Mouse (Mus musculus) myocyte (in vitro differentiated cells): ENCODE results near the gene Adipoq. TPM values are rescaled to one million over a fixed set of nuclear protein-coding genes. Genes with fewer than 3 reads are reported as not detected.

Source experiments
- H3K27me3 ChIP-seq: one replicate; pipeline ENCODE4 v1.6.1; 2011; ENCODE audit not compliant: control insufficient read depth, insufficient read depth, insufficient read length
- H3K36me3 ChIP-seq: one replicate; pipeline ENCODE4 v1.6.1; 2011; ENCODE audit not compliant: control insufficient read depth, insufficient read depth
- H3K4me2 ChIP-seq: one replicate; pipeline ENCODE4 v1.6.1; 2011; ENCODE audit warnings: low read depth, control low read depth
- H3K4me3 ChIP-seq: one replicate; pipeline ENCODE4 v1.5.1; 2011; ENCODE audit warnings: mild to moderate bottlenecking, control low read depth, moderate library complexity
- H3K79me2 ChIP-seq: one replicate; pipeline ENCODE4 v1.6.1; 2011; ENCODE audit not compliant: control insufficient read depth, insufficient read depth
- H3ac ChIP-seq: one replicate; pipeline ENCODE4 v1.6.1; 2011; ENCODE audit not compliant: control insufficient read depth, insufficient read length
- CEBPB ChIP-seq: IDR thresholded peaks from 2 replicates; pipeline ENCODE4 v1.6.1; 2011; ENCODE audit warnings: mild to moderate bottlenecking, moderate library complexity; ENCODE audit not compliant: poor library complexity, insufficient read depth, severe bottlenecking
- E2F4 ChIP-seq: IDR thresholded peaks from one replicate; pipeline ENCODE4 v1.6.1; 2011; ENCODE audit warnings: mild to moderate bottlenecking, control low read depth, moderate library complexity; ENCODE audit not compliant: insufficient read depth
- MAX ChIP-seq: IDR thresholded peaks from one replicate; pipeline ENCODE4 v1.6.1; 2011; ENCODE audit warnings: low read depth, mild to moderate bottlenecking, control low read depth
- MYOD1 ChIP-seq, 3 experiments: IDR thresholded peaks; one replicate each; pipeline ENCODE4 v1.6.1; 2011; ENCODE audit warnings: control low read depth in 2 of 3, low read depth in 2 of 3, mild to moderate bottlenecking in 2 of 3, moderate library complexity in 1 of 3; ENCODE audit not compliant: insufficient read length in 2 of 3, control insufficient read depth in 1 of 3
- MYOG ChIP-seq, 3 experiments: IDR thresholded peaks; one replicate each; pipeline ENCODE4 v1.6.1; 2011; ENCODE audit warnings: control low read depth in 2 of 3, low read depth in 2 of 3, mild to moderate bottlenecking in 2 of 3; ENCODE audit not compliant: insufficient read length in 2 of 3, control insufficient read depth in 1 of 3, insufficient read depth in 1 of 3
- POLR2A ChIP-seq: IDR thresholded peaks from one replicate; pipeline ENCODE4 v1.6.1; 2011; ENCODE audit warnings: low read depth, mild to moderate bottlenecking, control low read depth, moderate library complexity; ENCODE audit not compliant: insufficient read length
- POLR2AphosphoS2 ChIP-seq: IDR thresholded peaks from one replicate; pipeline ENCODE4 v1.6.1; 2011; ENCODE audit warnings: low read depth, control low read depth; ENCODE audit not compliant: insufficient read length
- REST ChIP-seq: IDR thresholded peaks from one replicate; pipeline ENCODE4 v1.6.1; 2011; ENCODE audit warnings: mild to moderate bottlenecking, control low read depth, moderate library complexity; ENCODE audit not compliant: insufficient read depth, insufficient read length
- SRF ChIP-seq: IDR thresholded peaks from one replicate; pipeline ENCODE4 v1.6.1; 2011; ENCODE audit warnings: low read depth; ENCODE audit not compliant: control insufficient read depth, insufficient read length
- TCF12 ChIP-seq: IDR thresholded peaks from one replicate; pipeline ENCODE4 v1.6.1; 2011; ENCODE audit warnings: mild to moderate bottlenecking, control low read depth; ENCODE audit not compliant: poor library complexity, insufficient read depth, severe bottlenecking
- TCF3 ChIP-seq: IDR thresholded peaks from one replicate; pipeline ENCODE4 v1.6.1; 2011; ENCODE audit warnings: low read depth, control low read depth; ENCODE audit not compliant: insufficient read length
- USF1 ChIP-seq: IDR thresholded peaks from one replicate; pipeline ENCODE4 v1.6.1; 2011; ENCODE audit warnings: low read depth, mild to moderate bottlenecking, control low read depth, moderate library complexity
- polyA plus RNA-seq: library from polyadenylated mRNA; unstranded; fragments of >200 nt; fragmentation: generic; extraction: Trizol; gene quantifications from one replicate; pipeline ENCODE4 v1.2.1, GENCODE M21; 2012; ENCODE audit warnings: missing spikeins

Adipoq gene
- polyA plus RNA-seq, 1 experiment, result not detected

GRCm38 (mm10) chr16:23166646-23167045 lies 20.3 kb downstream of the Adipoq start:
- H3K4me2 ChIP-seq, result no peak overlapping the region
- no peak overlapping the region for H3K4me3 ChIP-seq
- no peaks in the 10 kb centered on the region for H3K36me3 ChIP-seq
- no peak overlapping the region for H3ac ChIP-seq
- TF ChIP-seq REST (no peak), POLR2AphosphoS2 (no peak), USF1 (no peak), TCF12 (no peak), MAX (no peak), TCF3 (no peak), MYOD1 (IDR thresholded peaks at IDR 0.05; ENCODE audit: control insufficient read depth in 1 of 3, insufficient read length in 2 of 3, low read depth in 2 of 3) (no peak)
- H3K79me2 ChIP-seq, result no peaks in the 10 kb centered on the region
- no peaks in the 10 kb centered on the region for H3K27me3 ChIP-seq

GRCm38 (mm10) chr16:23167079-23167478 lies 20.7 kb downstream of the Adipoq start:
- Histone ChIP-seq H3K36me3 (no peaks in the 10 kb centered on the region), H3K79me2 (no peaks in the 10 kb centered on the region), H3ac (no peak overlapping the region), H3K27me3 (no peaks in the 10 kb centered on the region), H3K4me2 (no peak overlapping the region), H3K4me3 (no peak overlapping the region)
- no peak for TF ChIP-seq MYOD1 (IDR thresholded peaks at IDR 0.05; ENCODE audit: control insufficient read depth in 1 of 3, insufficient read length in 2 of 3, low read depth in 2 of 3)
- no peak for TF ChIP-seq USF1
- TF ChIP-seq MYOG (IDR thresholded peaks at IDR 0.05; ENCODE audit: control insufficient read depth in 1 of 3, insufficient read depth in 1 of 3, insufficient read length in 2 of 3, low read depth in 2 of 3), result no peak
- no peak for TF ChIP-seq CEBPB
- TF ChIP-seq SRF, result no peak
- no peak for TF ChIP-seq TCF12
- no peak for TF ChIP-seq POLR2A
- TF ChIP-seq REST, result no peak

- H3ac ChIP-seq, result no peak overlapping the region
Observed at GRCm38 (mm10) chr16:23170813-23171212, 24.5 kb downstream of the Adipoq start.

GRCm38 (mm10) chr16:23173904-23174303 lies 27.6 kb downstream of the Adipoq start:
- TF ChIP-seq MYOD1 (IDR thresholded peaks at IDR 0.05; ENCODE audit: control insufficient read depth in 1 of 3, insufficient read length in 2 of 3, low read depth in 2 of 3) (no peak), CEBPB (no peak), E2F4 (no peak), TCF3 (no peak), MYOG (IDR thresholded peaks at IDR 0.05; ENCODE audit: control insufficient read depth in 1 of 3, insufficient read depth in 1 of 3, insufficient read length in 2 of 3, low read depth in 2 of 3) (no peak), TCF12 (no peak), POLR2AphosphoS2 (no peak), USF1 (no peak), POLR2A (no peak), REST (no peak), SRF (no peak), MAX (no peak)
- Histone ChIP-seq H3ac (no peak overlapping the region), H3K79me2 (no peaks in the 10 kb centered on the region), H3K4me2 (no peak overlapping the region), H3K27me3 (peaks cover 3% of the 10 kb centered on the region), H3K36me3 (no peaks in the 10 kb centered on the region), H3K4me3 (no peak overlapping the region)

More at GRCm38 (mm10) chr16:23170813-23171212, 24.5 kb downstream of the Adipoq start:
- no peak overlapping the region for H3K4me3 ChIP-seq
- no peaks in the 10 kb centered on the region for H3K27me3 ChIP-seq
- H3K36me3 ChIP-seq, result no peaks in the 10 kb centered on the region
- no peaks in the 10 kb centered on the region for H3K79me2 ChIP-seq
- H3K4me2 ChIP-seq, result no peak overlapping the region
- TF ChIP-seq SRF, result no peak
- TF ChIP-seq POLR2AphosphoS2, result no peak
- TF ChIP-seq CEBPB, result no peak
- no peak for TF ChIP-seq MAX
- no peak for TF ChIP-seq TCF12
- TF ChIP-seq POLR2A, result no peak
- no peak for TF ChIP-seq TCF3
- TF ChIP-seq MYOG (IDR thresholded peaks at IDR 0.05; ENCODE audit: control insufficient read depth in 1 of 3, insufficient read depth in 1 of 3, insufficient read length in 2 of 3, low read depth in 2 of 3), result no peak
- TF ChIP-seq MYOD1 (IDR thresholded peaks at IDR 0.05; ENCODE audit: control insufficient read depth in 1 of 3, insufficient read length in 2 of 3, low read depth in 2 of 3), result no peak

GRCm38 (mm10) chr16:23174855-23175254 lies 28.5 kb downstream of the Adipoq start:
- TF ChIP-seq SRF, result no peak
- TF ChIP-seq TCF12, result no peak
- no peak for TF ChIP-seq POLR2AphosphoS2
- no peak for TF ChIP-seq REST
- TF ChIP-seq TCF3, result no peak
- TF ChIP-seq USF1, result no peak
- TF ChIP-seq MYOG (IDR thresholded peaks at IDR 0.05; ENCODE audit: control insufficient read depth in 1 of 3, insufficient read depth in 1 of 3, insufficient read length in 2 of 3, low read depth in 2 of 3), result no peak
- no peak for TF ChIP-seq CEBPB
- TF ChIP-seq POLR2A, result no peak
- no peak for TF ChIP-seq MAX
- TF ChIP-seq MYOD1 (IDR thresholded peaks at IDR 0.05; ENCODE audit: control insufficient read depth in 1 of 3, insufficient read length in 2 of 3, low read depth in 2 of 3), result no peak
- no peak for TF ChIP-seq E2F4

More at GRCm38 (mm10) chr16:23174855-23175254, 28.5 kb downstream of the Adipoq start:
- H3K36me3 ChIP-seq, result no peaks in the 10 kb centered on the region
- no peak overlapping the region for H3K4me3 ChIP-seq
- H3K79me2 ChIP-seq, result no peaks in the 10 kb centered on the region
- peaks cover 6% of the 10 kb centered on the region for H3K27me3 ChIP-seq
- no peak overlapping the region for H3K4me2 ChIP-seq
- no peak overlapping the region for H3ac ChIP-seq
